Mouse (Mus musculus) gastrocnemius, postnatal 36 days (tissue): ENCODE results near the gene Ppcs. TPM values are rescaled to one million over a fixed set of nuclear protein-coding genes. Genes with fewer than 3 reads are reported as not detected.
A peak's percentile ranks its signal among the peaks of the same experiment; 100 is the strongest.

Experiments
- DNase-seq, 2 experiments: peaks; one replicate each; pipeline ENCODE4 v3.0.0; 2022
- intact Hi-C: fragments of 180-260 bp; cut with DNase I; formaldehyde crosslinking; loops from one replicate; pipeline ENCODE4 v1.15.1; 2025
- total RNA-seq, 2 experiments: library from RNA; stranded (reverse); gene quantifications; 2 replicates each; pipeline ENCODE4 v1.2.3; 2021

Ppcs gene
- total RNA-seq, 2 experiments from 2014 or later = 3.8 to 4.9 TPM

- DNase-seq = peak in 1 of 2 experiments; percentile 15
- intact Hi-C loops = loop anchor here (5.0 kb wide), 1 partner anchor 115 kb away; the partner anchor contains the start of genes Foxj3 and Frg2f1
Observed at GRCm38 (mm10) chr4:119421921-119422293, 313 bp downstream of the Ppcs start.

GRCm38 (mm10) chr4:119421191-119421590, 1.0 kb downstream of the Ppcs start:
- no peak for DNase-seq
- intact Hi-C loops = loop anchor here (5.0 kb wide), 1 partner anchor 116 kb away; the partner anchor contains the start of genes Foxj3 and Frg2f1

- DNase-seq = no peak
- intact Hi-C loops = no loop called here
Observed at GRCm38 (mm10) chr4:119417894-119418293, 4.3 kb downstream of the Ppcs start.

GRCm38 (mm10) chr4:119417270-119417669, 5.0 kb downstream of the Ppcs start:
- no peak for DNase-seq
- intact Hi-C loops = no loop called here

- DNase-seq = peak; percentile 65 to 73
- intact Hi-C loops = no loop called here
Observed at GRCm38 (mm10) chr4:119415072-119415753, 7.0 kb downstream of the Ppcs start, which contains the start of gene Ccdc30. TSS of gene Ccdc30 (minus strand) at chr4:119415521.

GRCm38 (mm10) chr4:119412791-119413190, 9.4 kb downstream of the Ppcs start:
- no peak for DNase-seq
- intact Hi-C loops = no loop called here

- no peak for DNase-seq
- intact Hi-C loops = no loop called here
Observed at GRCm38 (mm10) chr4:119411877-119412650, 10.2 kb downstream of the Ppcs start.

GRCm38 (mm10) chr4:119403431-119403830, 18.8 kb downstream of the Ppcs start:
- DNase-seq = no peak
- intact Hi-C loops = no loop called here

GRCm38 (mm10) chr4:119400896-119401295, 21.3 kb downstream of the Ppcs start:
- intact Hi-C loops = no loop called here
- DNase-seq = no peak

- intact Hi-C loops = no loop called here
- no peak for DNase-seq
Observed at GRCm38 (mm10) chr4:119398751-119399150, 23.5 kb downstream of the Ppcs start.

GRCm38 (mm10) chr4:119390369-119390768, 31.9 kb downstream of the Ppcs start:
- DNase-seq = no peak
- intact Hi-C loops = no loop called here

GRCm38 (mm10) chr4:119389184-119389583, 33.0 kb downstream of the Ppcs start:
- DNase-seq = no peak
- intact Hi-C loops = no loop called here

- intact Hi-C loops = no loop called here
- no peak for DNase-seq
Observed at GRCm38 (mm10) chr4:119381471-119382190, 40.6 kb downstream of the Ppcs start.

- DNase-seq = no peak
- intact Hi-C loops = no loop called here
Observed at GRCm38 (mm10) chr4:119369460-119369859, 52.8 kb downstream of the Ppcs start.

Other genes starting within 250 kb of the Ppcs start
- 10 to 100 TPM; 15.5 to 16.9 TPM for gene Zfp691, start 248.2 kb downstream of the Ppcs start, total RNA-seq
- not detected for gene Ermap, start 232.4 kb downstream of the Ppcs start, total RNA-seq
- 10 to 100 TPM; 10.7 to 15.2 TPM for gene Svbp, start 227.1 kb downstream of the Ppcs start, total RNA-seq
- not detected for gene Tmem269, start 204.2 kb downstream of the Ppcs start, total RNA-seq
- 10 to 100 TPM; 24.2 to 24.7 TPM for gene AU022252, start 189.7 kb downstream of the Ppcs start, total RNA-seq
- gene P3h1, start 189.5 kb downstream of the Ppcs start, total RNA-seq = 10 to 100 TPM; 12.7 to 13.8 TPM
- 1 to 10 TPM; 2.2 to 3.2 TPM for gene Cldn19, start 167.0 kb downstream of the Ppcs start, total RNA-seq
- gene Ybx1, start 127.8 kb downstream of the Ppcs start, total RNA-seq = 100 to 1,000 TPM; 503 to 580 TPM
- 1 to 10 TPM; 8.0 to 9.4 TPM for gene Ppih, start 101.9 kb downstream of the Ppcs start, total RNA-seq
- gene Ccdc30, start 6.9 kb downstream of the Ppcs start, total RNA-seq = under 1 TPM; 0.20 to 0.28 TPM
- gene Zmynd12, start 394 bp upstream of the Ppcs start, total RNA-seq = not detected
- not detected for gene Rimkla, start 70.2 kb upstream of the Ppcs start, total RNA-seq
- 10 to 100 TPM; 22.0 to 24.6 TPM for gene Foxj3, start 114.6 kb upstream of the Ppcs start, total RNA-seq
- 1 to 10 TPM; 4.4 to 4.6 TPM for gene Frg2f1, start 117.1 kb upstream of the Ppcs start, total RNA-seq
- not detected for gene Guca2a, start 215.3 kb upstream of the Ppcs start, total RNA-seq
- not detected for gene Guca2b, start 236.5 kb upstream of the Ppcs start, total RNA-seq